Mouse (Mus musculus): ENCODE data around the gene Trpc2. TPM values are rescaled to one million over a fixed set of nuclear protein-coding genes. Genes with fewer than 3 reads are reported as not detected.
"Not testable (repeated sequence)": the region's sequence is repeated elsewhere in the genome, so short reads cannot be mapped to it uniquely, and the experiment has no call there.

The Trpc2 gene
- polyA plus RNA-seq (2015; fragmentation: Nextera tagmentation; extraction: Ambion mirVana), result not detected in 2 replicates

- no peaks in the 10 kb centered on the region for H3K9me3 ChIP-seq (replicated peaks)
- ATAC-seq, result no peak
- H3K4me1 ChIP-seq, result no peaks in the 10 kb centered on the region
- no peak within 1 kb of the TSS for H3K4me2 ChIP-seq
- 90% methylated on average over 5 of the region's 5 CpGs for WGBS
- no peak within 1 kb of the TSS for H3K9ac ChIP-seq
- no peak within 1 kb of the TSS for H3K27ac ChIP-seq
- H3K27me3 ChIP-seq, result no peaks in the 10 kb centered on the region
- H3K4me3 ChIP-seq, result no peak within 1 kb of the TSS
- peaks cover 79% of the 10 kb centered on the region for H3K36me3 ChIP-seq (ENCODE audit: poor library complexity, severe bottlenecking)
These were observed at the start of gene Trpc2 for GRCm38 (mm10) chr7:102082816-102083215. TSS of gene Trpc2 (plus strand) at chr7:102083116.

GRCm38 (mm10) chr7:102034904-102035303 is 48.0 kb upstream of the Trpc2 start:
- ATAC-seq, result no peak
- Histone ChIP-seq H3K4me3 (no peak overlapping the region), H3K9ac (no peak overlapping the region), H3K27ac (no peak overlapping the region), H3K4me2 (no peak overlapping the region), H3K27me3 (no peaks in the 10 kb centered on the region), H3K9me3 (replicated peaks) (no peaks in the 10 kb centered on the region), H3K4me1 (no peaks in the 10 kb centered on the region), H3K36me3 (ENCODE audit: poor library complexity, severe bottlenecking) (peaks cover 97% of the 10 kb centered on the region)
- WGBS, result 89% methylated on average over 1 of the region's 1 CpGs

GRCm38 (mm10) chr7:102035534-102035933 is 47.4 kb upstream of the Trpc2 start:
- no peak for ATAC-seq
- Histone ChIP-seq H3K27ac (no peak overlapping the region), H3K4me2 (no peak overlapping the region), H3K9ac (no peak overlapping the region), H3K4me3 (no peak overlapping the region), H3K4me1 (no peaks in the 10 kb centered on the region), H3K36me3 (ENCODE audit: poor library complexity, severe bottlenecking) (peaks cover 94% of the 10 kb centered on the region), H3K9me3 (replicated peaks) (no peaks in the 10 kb centered on the region), H3K27me3 (no peaks in the 10 kb centered on the region)
- 92% methylated on average over 2 of the region's 2 CpGs for WGBS

GRCm38 (mm10) chr7:102037318-102037717 is 45.6 kb upstream of the Trpc2 start:
- no peaks in the 10 kb centered on the region for H3K27me3 ChIP-seq
- H3K27ac ChIP-seq, result no peak overlapping the region
- H3K9me3 ChIP-seq (replicated peaks), result no peaks in the 10 kb centered on the region
- no peak for ATAC-seq
- H3K4me3 ChIP-seq, result no peak overlapping the region
- no peak overlapping the region for H3K9ac ChIP-seq
- no peaks in the 10 kb centered on the region for H3K4me1 ChIP-seq
- H3K36me3 ChIP-seq (ENCODE audit: poor library complexity, severe bottlenecking), result peaks cover 92% of the 10 kb centered on the region
- 92% methylated on average over 3 of the region's 3 CpGs for WGBS
- no peak overlapping the region for H3K4me2 ChIP-seq

GRCm38 (mm10) chr7:102042314-102042713 is 40.6 kb upstream of the Trpc2 start:
- Histone ChIP-seq H3K27me3 (no peaks in the 10 kb centered on the region), H3K4me1 (0 out of 2 replicates have a peak, but pooled peaks cover 3% of the 10 kb centered on the region), H3K4me3 (no peak overlapping the region), H3K36me3 (ENCODE audit: poor library complexity, severe bottlenecking) (peaks cover 46% of the 10 kb centered on the region), H3K9me3 (replicated peaks) (no peaks in the 10 kb centered on the region), H3K27ac (no peak overlapping the region), H3K4me2 (no peak overlapping the region), H3K9ac (no peak overlapping the region)
- ATAC-seq, result no peak
- 87% methylated on average over 2 of the region's 2 CpGs for WGBS

- H3K27me3 ChIP-seq; H3K27ac ChIP-seq; H3K9ac ChIP-seq; H3K4me1 ChIP-seq; H3K4me3 ChIP-seq; H3K4me2 ChIP-seq; H3K9me3 ChIP-seq (replicated peaks); ATAC-seq: not testable (repeated sequence)
- peaks cover 22% of the 10 kb centered on the region for H3K36me3 ChIP-seq (ENCODE audit: poor library complexity, severe bottlenecking)
These were observed 34.4 kb upstream of the Trpc2 start for GRCm38 (mm10) chr7:102048524-102048923.

- H3K4me3 ChIP-seq, result no peak overlapping the region
- H3K9ac ChIP-seq, result no peak overlapping the region
- H3K27me3 ChIP-seq, result no peaks in the 10 kb centered on the region
- peaks cover 31% of the 10 kb centered on the region for H3K4me1 ChIP-seq
- peaks cover 32% of the 10 kb centered on the region for H3K36me3 ChIP-seq (ENCODE audit: poor library complexity, severe bottlenecking)
- H3K4me2 ChIP-seq, result no peak overlapping the region
- no peak for ATAC-seq
- no peaks in the 10 kb centered on the region for H3K9me3 ChIP-seq (replicated peaks)
- 91% methylated on average over 3 of the region's 3 CpGs for WGBS
- H3K27ac ChIP-seq, result no peak overlapping the region
These were observed 21.6 kb upstream of the Trpc2 start for GRCm38 (mm10) chr7:102061353-102061752.

GRCm38 (mm10) chr7:102062203-102062602 is 20.7 kb upstream of the Trpc2 start:
- H3K9me3 ChIP-seq (replicated peaks), result no peaks in the 10 kb centered on the region
- ATAC-seq, result no peak
- H3K4me2 ChIP-seq, result no peak overlapping the region
- peaks cover 26% of the 10 kb centered on the region for H3K36me3 ChIP-seq (ENCODE audit: poor library complexity, severe bottlenecking)
- H3K4me3 ChIP-seq, result no peak overlapping the region
- peaks cover 36% of the 10 kb centered on the region for H3K4me1 ChIP-seq
- H3K9ac ChIP-seq, result no peak overlapping the region
- no peaks in the 10 kb centered on the region for H3K27me3 ChIP-seq
- H3K27ac ChIP-seq, result no peak overlapping the region
- 92% methylated on average over 1 of the region's 1 CpGs for WGBS

- ATAC-seq, result no peak
- no peaks in the 10 kb centered on the region for H3K9me3 ChIP-seq (replicated peaks)
- H3K4me2 ChIP-seq, result peak overlapping the region; percentile 83
- peak overlapping the region; percentile 73 for H3K4me3 ChIP-seq
- 90% methylated on average over 9 of the region's 9 CpGs for WGBS
- H3K36me3 ChIP-seq (ENCODE audit: poor library complexity, severe bottlenecking), result peaks cover 21% of the 10 kb centered on the region
- H3K9ac ChIP-seq, result peak overlapping the region; percentile 84
- H3K27ac ChIP-seq, result no peak overlapping the region
- peaks cover 38% of the 10 kb centered on the region for H3K4me1 ChIP-seq
- no peaks in the 10 kb centered on the region for H3K27me3 ChIP-seq
These were observed 19.0 kb upstream of the Trpc2 start for GRCm38 (mm10) chr7:102063891-102064290.

GRCm38 (mm10) chr7:102064655-102065045 is 18.3 kb upstream of the Trpc2 start:
- no peaks in the 10 kb centered on the region for H3K27me3 ChIP-seq
- peak overlapping the region; percentile 65 for H3K27ac ChIP-seq
- peak overlapping the region; percentile 84 for H3K9ac ChIP-seq
- H3K36me3 ChIP-seq (ENCODE audit: poor library complexity, severe bottlenecking), result peaks cover 14% of the 10 kb centered on the region
- H3K4me2 ChIP-seq, result peak overlapping the region; percentile 83
- peak overlapping the region; percentile 73 for H3K4me3 ChIP-seq
- H3K4me1 ChIP-seq, result peaks cover 38% of the 10 kb centered on the region
- ATAC-seq, result peak; percentile 36
- WGBS, result under 1% methylated on average over 9 of the region's 9 CpGs
- no peaks in the 10 kb centered on the region for H3K9me3 ChIP-seq (replicated peaks)

GRCm38 (mm10) chr7:102065046-102065891 is 17.6 kb upstream of the Trpc2 start, which contains the start of the genes Rnf121, Xndc1 and Xntrpc:
TSS of gene Rnf121 (minus strand) at chr7:102065469.
TSS of gene Xndc1 (plus strand) at chr7:102065511.
TSS of gene Xntrpc (plus strand) at chr7:102065713.
- Histone ChIP-seq H3K9ac (peak within 1 kb of the TSS; percentile 84), H3K9me3 (replicated peaks) (no peaks in the 10 kb centered on the region), H3K27ac (peak within 1 kb of the TSS; percentile 73), H3K4me1 (peaks cover 38% of the 10 kb centered on the region), H3K27me3 (no peaks in the 10 kb centered on the region), H3K4me2 (peak within 1 kb of the TSS; percentile 83), H3K36me3 (ENCODE audit: poor library complexity, severe bottlenecking) (peaks cover 9% of the 10 kb centered on the region; the same call in 1 of the 2 replicates), H3K4me3 (peak within 1 kb of the TSS; percentile 73)
- peak; percentile 99 for ATAC-seq
- under 1% methylated on average over 56 of the region's 56 CpGs for WGBS

GRCm38 (mm10) chr7:102066363-102066762 is 16.6 kb upstream of the Trpc2 start:
- WGBS, result 79% methylated on average over 6 of the region's 6 CpGs
- H3K4me1 ChIP-seq, result peaks cover 38% of the 10 kb centered on the region
- H3K4me3 ChIP-seq, result peak overlapping the region; percentile 73
- no peak overlapping the region for H3K27ac ChIP-seq
- H3K36me3 ChIP-seq (ENCODE audit: poor library complexity, severe bottlenecking), result peaks cover 12% of the 10 kb centered on the region
- no peaks in the 10 kb centered on the region for H3K27me3 ChIP-seq
- ATAC-seq, result no peak
- no peaks in the 10 kb centered on the region for H3K9me3 ChIP-seq (replicated peaks)
- peak overlapping the region; percentile 84 for H3K9ac ChIP-seq
- peak overlapping the region; percentile 83 for H3K4me2 ChIP-seq

All from forebrain, embryonic 13.5 days (tissue).